Mouse (Mus musculus) forelimb bud, embryonic 11.5 days (tissue): ENCODE measurements around the gene Tmco5b.

Experiments used
- DNase-seq: peaks from one replicate; pipeline ENCODE4 v3.0.0-alpha.2; 2012; ENCODE audit warnings: low read depth, low spot score

Gene Tmco5b

DNA sequence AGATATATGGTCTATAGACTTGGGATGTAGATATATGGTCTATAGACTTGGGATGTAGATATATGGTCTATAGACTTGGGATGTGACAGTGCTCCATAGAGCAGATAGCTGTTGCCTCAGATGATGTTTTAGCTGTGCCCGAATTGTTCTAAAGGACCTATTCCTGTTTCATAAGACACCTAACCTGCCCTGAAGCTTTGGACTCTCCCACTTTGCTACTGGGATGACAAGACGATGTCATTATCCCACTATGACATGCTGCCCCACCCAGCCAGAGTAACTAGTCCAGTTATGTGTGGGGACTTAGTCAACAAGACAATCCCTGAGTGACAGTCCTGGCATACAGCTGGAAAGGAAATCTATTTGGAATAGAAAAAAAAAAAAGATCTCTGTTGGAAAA is at the start of gene Tmco5b:
Gene Tmco5b (plus strand): TSS at position 301 of the 400 bp plus-strand sequence.
- DNase-seq, result no peak

DNA sequence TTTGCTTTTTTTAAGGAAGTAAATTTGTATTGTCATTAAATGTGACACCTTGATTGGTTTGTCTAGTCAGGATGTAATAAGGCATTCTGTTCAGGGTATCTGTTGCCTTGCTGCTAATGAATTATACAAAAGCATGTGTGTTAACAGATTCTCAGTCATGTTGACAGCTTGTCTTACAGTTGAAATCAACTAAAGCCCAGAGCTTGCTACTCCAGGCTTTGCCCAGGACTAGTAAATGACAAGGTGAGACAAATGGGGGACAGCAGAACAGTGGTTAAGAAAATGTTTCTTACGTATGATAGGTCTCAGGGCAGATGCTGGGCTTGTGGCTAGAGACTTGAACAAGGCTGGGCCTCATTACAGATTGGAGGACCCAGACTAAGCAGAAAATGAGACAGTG is 48.5 kb upstream of the Tmco5b start:
- DNase-seq, result no peak

DNA sequence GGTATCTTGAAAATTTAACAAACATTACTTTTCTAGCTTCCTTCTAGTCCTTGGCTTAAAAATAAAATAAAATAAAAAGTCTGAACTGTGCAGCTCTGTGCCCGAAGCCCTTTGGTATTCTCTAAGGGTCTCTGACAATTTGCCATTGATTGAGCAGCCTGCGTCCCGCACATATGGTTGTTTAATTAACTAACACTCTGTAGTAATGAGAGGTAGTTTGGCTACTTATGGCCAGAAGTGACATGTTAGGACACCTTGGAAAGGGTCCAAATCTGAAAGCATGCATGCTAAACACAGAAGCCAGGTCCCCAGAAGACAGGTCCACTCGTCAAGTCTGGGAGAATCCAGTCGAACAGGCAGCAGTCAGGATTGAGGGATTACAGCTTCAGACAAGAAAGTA is 46.7 kb upstream of the Tmco5b start:
- no peak for DNase-seq

- peak; percentile 35 for DNase-seq
Measured at GRCm38 (mm10) chr2:113302349-113303239, 17.1 kb downstream of the Tmco5b start.

- DNase-seq, result no peak
Measured at GRCm38 (mm10) chr2:113303240-113303538, 17.7 kb downstream of the Tmco5b start.

- peak; percentile 61 for DNase-seq
Measured at GRCm38 (mm10) chr2:113305339-113305738, 19.8 kb downstream of the Tmco5b start.

DNA sequence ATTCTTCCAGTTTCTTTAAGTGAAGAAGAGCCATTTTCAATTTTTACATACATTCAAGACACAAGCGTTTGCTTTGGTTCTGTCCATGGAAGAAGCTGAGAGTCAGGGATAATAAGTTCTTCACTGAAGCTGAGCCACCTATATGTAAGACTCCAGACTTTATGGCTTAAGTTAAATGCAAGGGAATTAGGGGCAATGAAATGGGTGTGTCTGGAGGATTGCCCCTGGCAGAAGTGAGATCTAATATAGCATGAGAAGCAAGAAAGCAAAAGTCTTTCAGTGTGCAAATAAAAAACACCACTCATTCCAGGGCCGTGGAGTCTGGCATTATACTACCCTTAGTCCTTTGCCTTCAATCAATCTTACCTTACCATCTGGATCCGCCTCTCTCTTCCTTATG is 25.7 kb downstream of the Tmco5b start:
- DNase-seq, result no peak

GRCm38 (mm10) chr2:113323016-113323415 is 37.5 kb downstream of the Tmco5b start:
- DNase-seq, result no peak

GRCm38 (mm10) chr2:113333799-113334541 is 48.4 kb downstream of the Tmco5b start:
- no peak for DNase-seq

GRCm38 (mm10) chr2:113335561-113336294 is 50.2 kb downstream of the Tmco5b start:
- no peak for DNase-seq

GRCm38 (mm10) chr2:113344536-113344935 is 59.0 kb downstream of the Tmco5b start:
- DNase-seq, result no peak
